Mouse (Mus musculus): Measurements from ENCODE around the gene Phldb3. TPM values are rescaled to one million over a fixed set of nuclear protein-coding genes. Genes with fewer than 3 reads are reported as not detected.
"Not testable (repeated sequence)": the region's sequence is repeated elsewhere in the genome, so short reads cannot be mapped to it uniquely, and the experiment has no call there.

The Phldb3 gene
- polyA plus RNA-seq, 1 experiment: 5.2 TPM

DNA sequence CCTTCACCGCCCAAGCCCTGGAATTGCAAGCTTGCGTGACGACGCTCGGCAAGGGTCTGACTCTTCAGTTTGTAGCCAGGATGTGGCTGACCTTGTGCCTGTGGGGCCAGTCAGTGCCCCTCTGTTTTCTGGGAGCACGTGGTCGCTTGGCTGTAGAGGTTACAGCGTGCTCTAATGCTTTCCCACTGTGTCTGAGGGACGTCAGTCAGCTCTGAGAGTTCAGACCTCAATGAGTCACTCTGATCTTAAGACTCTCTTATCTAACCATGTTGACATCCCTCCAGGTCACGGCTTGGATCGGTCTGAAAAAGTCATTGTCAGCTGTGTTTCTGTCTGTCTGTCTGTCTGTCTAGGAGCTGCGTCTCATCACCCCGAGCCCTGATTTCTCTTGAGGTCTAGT lies 4.3 kb downstream of the Phldb3 start:
- DNase-seq (ENCODE audit: low read depth in 1 of 2, low spot score in 2 of 2): no peak
- H3K36me3 ChIP-seq (ENCODE audit: control insufficient read depth, insufficient read depth, low read length): peaks cover 6% of the 10 kb centered on the region
- H3K4me1 ChIP-seq (ENCODE audit: control insufficient read depth, insufficient read depth, insufficient read length): peaks cover 27% of the 10 kb centered on the region
- no peak for TF ChIP-seq CTCF (IDR thresholded peaks at IDR 0.05; ENCODE audit: extremely low read depth, insufficient read depth, insufficient read length, insufficient replicate concordance)
- no peak for TF ChIP-seq POLR2A (IDR thresholded peaks at IDR 0.05; ENCODE audit: low read depth, low read length)
- WGBS: 75% methylated on average over 13 of the region's 13 CpGs
- H3K27ac ChIP-seq (ENCODE audit: insufficient read depth, low read length): no peak overlapping the region
- no peaks in the 10 kb centered on the region for H3K27me3 ChIP-seq (ENCODE audit: control insufficient read depth, insufficient read depth, low read length)
- H3K4me3 ChIP-seq (ENCODE audit: extremely low read depth, insufficient read depth, insufficient read length): no peak overlapping the region

DNA sequence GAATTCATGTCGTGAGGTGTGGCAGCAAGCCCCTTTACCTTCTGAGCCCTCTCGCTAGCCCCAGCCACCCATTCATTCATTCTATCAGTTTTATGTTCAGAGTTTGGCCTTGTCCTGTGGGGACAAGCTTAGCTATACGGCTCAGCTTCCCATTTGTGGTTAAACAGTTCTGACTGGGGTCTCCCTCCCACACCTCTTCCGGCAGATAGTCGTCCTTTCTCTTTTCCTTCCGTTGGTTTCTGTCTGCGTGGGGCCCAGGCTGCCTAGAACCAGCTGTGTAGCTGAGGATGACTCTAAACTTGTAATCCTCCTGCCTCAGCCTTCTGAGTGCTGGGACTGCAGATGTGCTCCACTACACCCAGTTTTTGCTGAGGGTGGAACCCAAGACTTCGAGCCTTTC lies 7.2 kb downstream of the Phldb3 start:
- Histone ChIP-seq H3K36me3 (ENCODE audit: control insufficient read depth, insufficient read depth, low read length) (peaks cover 19% of the 10 kb centered on the region), H3K27ac (ENCODE audit: insufficient read depth, low read length) (peak overlapping the region; percentile 41; the same call in 1 of the 2 replicates), H3K4me3 (ENCODE audit: extremely low read depth, insufficient read depth, insufficient read length) (no peak overlapping the region), H3K4me1 (ENCODE audit: control insufficient read depth, insufficient read depth, insufficient read length) (peaks cover 15% of the 10 kb centered on the region), H3K27me3 (ENCODE audit: control insufficient read depth, insufficient read depth, low read length) (no peaks in the 10 kb centered on the region)
- no peak for DNase-seq (ENCODE audit: low read depth in 1 of 2, low spot score in 2 of 2)
- no peak for TF ChIP-seq POLR2A (IDR thresholded peaks at IDR 0.05; ENCODE audit: low read depth, low read length)
- TF ChIP-seq CTCF (IDR thresholded peaks at IDR 0.05; ENCODE audit: extremely low read depth, insufficient read depth, insufficient read length, insufficient replicate concordance): no peak
- 14% methylated on average over 8 of the region's 8 CpGs for WGBS

DNA sequence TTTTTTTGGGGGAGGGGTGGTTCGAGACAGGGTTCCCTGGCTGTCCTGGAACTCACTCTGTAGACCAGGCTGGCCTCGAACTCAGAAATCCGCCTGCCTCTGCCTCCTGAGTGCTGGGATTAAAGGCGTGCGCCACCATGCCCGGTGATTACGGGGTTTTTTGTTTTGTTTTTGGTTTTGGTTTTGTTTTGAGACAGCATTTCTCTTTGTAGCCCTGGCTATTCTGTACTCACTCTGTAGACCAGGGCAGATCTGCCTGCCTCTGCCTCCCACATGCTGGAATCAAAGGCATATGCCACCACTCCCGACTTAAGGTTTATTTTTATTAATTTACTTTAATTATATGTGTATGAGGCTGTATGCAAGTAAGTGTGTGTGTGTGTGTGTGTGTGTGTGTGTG lies 7.8 kb downstream of the Phldb3 start:
- H3K27ac ChIP-seq (ENCODE audit: insufficient read depth, low read length); H3K27me3 ChIP-seq (ENCODE audit: control insufficient read depth, insufficient read depth, low read length); H3K4me3 ChIP-seq (ENCODE audit: extremely low read depth, insufficient read depth, insufficient read length); DNase-seq (ENCODE audit: low read depth in 1 of 2, low spot score in 2 of 2): not testable (repeated sequence)
- H3K36me3 ChIP-seq (ENCODE audit: control insufficient read depth, insufficient read depth, low read length): peaks cover 21% of the 10 kb centered on the region
- 81% methylated on average over 8 of the region's 8 CpGs for WGBS
- H3K4me1 ChIP-seq (ENCODE audit: control insufficient read depth, insufficient read depth, insufficient read length): peaks cover 14% of the 10 kb centered on the region; the same call in 1 of the 2 replicates

DNA sequence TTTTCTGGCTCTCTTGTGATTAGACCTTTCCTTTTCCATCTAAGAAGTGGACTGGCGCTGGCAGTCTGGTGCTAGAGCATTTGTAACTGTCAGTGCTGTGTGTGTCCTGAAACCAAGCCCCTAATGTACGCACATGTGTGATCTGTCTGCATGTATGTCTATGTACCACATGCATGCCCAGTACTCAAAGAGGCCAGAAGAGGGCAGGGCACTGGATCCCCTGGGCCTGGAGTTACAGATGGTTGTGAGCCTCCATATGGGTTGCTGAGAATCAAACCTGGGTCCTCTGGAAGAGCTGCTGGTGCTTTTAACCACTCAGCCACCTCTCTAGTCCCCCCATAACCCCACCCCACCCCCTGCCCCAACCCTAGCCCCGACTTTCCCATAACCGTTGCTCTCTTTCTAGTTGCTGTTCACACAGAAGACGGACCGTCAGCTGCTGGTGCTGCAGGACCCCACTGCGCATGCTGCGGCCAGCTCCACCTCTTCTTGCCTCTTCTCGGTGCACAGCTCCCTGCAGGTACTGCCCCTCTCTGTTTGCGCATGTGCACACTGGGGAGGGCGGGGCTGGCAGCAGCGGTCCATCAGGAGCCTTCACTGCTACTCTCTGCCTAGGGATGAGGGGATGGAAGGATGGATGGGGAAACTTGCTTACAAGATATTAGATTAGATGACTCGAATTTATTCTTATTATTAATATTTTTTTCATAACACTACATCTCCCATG lies 9.3 kb downstream of the Phldb3 start:
- no peaks in the 10 kb centered on the region for H3K27me3 ChIP-seq (ENCODE audit: control insufficient read depth, insufficient read depth, low read length)
- H3K4me1 ChIP-seq (ENCODE audit: control insufficient read depth, insufficient read depth, insufficient read length): peaks cover 14% of the 10 kb centered on the region; the same call in 1 of the 2 replicates
- no peak overlapping the region for H3K4me3 ChIP-seq (ENCODE audit: extremely low read depth, insufficient read depth, insufficient read length)
- no peak overlapping the region for H3K27ac ChIP-seq (ENCODE audit: insufficient read depth, low read length)
- H3K36me3 ChIP-seq (ENCODE audit: control insufficient read depth, insufficient read depth, low read length): peaks cover 33% of the 10 kb centered on the region
- TF ChIP-seq CTCF (IDR thresholded peaks at IDR 0.05; ENCODE audit: extremely low read depth, insufficient read depth, insufficient read length, insufficient replicate concordance): no peak
- no peak for TF ChIP-seq POLR2A (IDR thresholded peaks at IDR 0.05; ENCODE audit: low read depth, low read length)
- DNase-seq (ENCODE audit: low read depth in 1 of 2, low spot score in 2 of 2): no peak
- WGBS: 92% methylated on average over 13 of the region's 13 CpGs

DNA sequence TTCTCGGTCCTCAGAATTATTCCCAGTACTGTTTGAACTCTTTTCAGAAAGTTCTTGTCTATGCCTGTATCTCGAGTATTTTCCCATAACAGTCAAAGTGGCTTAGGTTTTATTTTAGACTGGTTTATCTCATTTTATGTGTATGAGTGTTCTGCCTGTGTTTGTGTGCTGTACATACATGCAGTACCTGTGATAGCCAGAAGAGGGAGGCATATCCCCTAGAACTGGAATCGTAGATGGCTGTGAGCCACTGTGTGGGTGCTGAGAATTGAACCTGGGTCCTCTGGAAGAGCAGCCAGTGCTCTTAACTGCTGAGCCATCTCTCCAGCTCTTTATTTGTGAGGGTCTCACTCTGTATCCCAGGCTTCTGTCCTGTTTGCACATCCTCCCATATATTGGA lies 10.6 kb downstream of the Phldb3 start:
- no peaks in the 10 kb centered on the region for H3K27me3 ChIP-seq (ENCODE audit: control insufficient read depth, insufficient read depth, low read length)
- peaks cover 14% of the 10 kb centered on the region; the same call in 1 of the 2 replicates for H3K4me1 ChIP-seq (ENCODE audit: control insufficient read depth, insufficient read depth, insufficient read length)
- WGBS: 93% methylated on average over 3 of the region's 3 CpGs
- H3K27ac ChIP-seq (ENCODE audit: insufficient read depth, low read length): no peak overlapping the region
- TF ChIP-seq CTCF (IDR thresholded peaks at IDR 0.05; ENCODE audit: extremely low read depth, insufficient read depth, insufficient read length, insufficient replicate concordance) (no peak), POLR2A (IDR thresholded peaks at IDR 0.05; ENCODE audit: low read depth, low read length) (no peak)
- H3K4me3 ChIP-seq (ENCODE audit: extremely low read depth, insufficient read depth, insufficient read length): no peak overlapping the region
- DNase-seq (ENCODE audit: low read depth in 1 of 2, low spot score in 2 of 2): no peak
- peaks cover 34% of the 10 kb centered on the region for H3K36me3 ChIP-seq (ENCODE audit: control insufficient read depth, insufficient read depth, low read length)

DNA sequence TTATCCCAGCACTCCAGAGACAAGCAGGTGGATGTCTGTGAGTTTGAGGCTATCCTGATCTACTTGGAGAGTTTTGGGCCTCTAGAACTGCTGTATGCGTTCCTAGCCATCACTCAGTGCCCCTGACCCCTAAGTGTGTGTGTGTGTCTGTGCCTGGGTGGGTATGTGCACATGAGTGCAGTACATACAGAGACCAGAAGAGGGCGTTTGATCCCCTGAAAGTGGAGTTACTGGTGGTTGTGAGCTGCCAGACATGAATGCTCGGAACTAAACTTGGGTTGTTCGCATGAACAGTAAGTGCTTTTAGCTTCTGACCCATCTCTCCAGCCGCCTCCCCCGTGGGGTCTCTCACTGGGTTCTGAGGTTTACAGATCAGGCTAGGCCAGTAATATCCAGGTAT lies 12.4 kb downstream of the Phldb3 start:
- no peak overlapping the region for H3K27ac ChIP-seq (ENCODE audit: insufficient read depth, low read length)
- no peak for DNase-seq (ENCODE audit: low read depth in 1 of 2, low spot score in 2 of 2)
- H3K4me1 ChIP-seq (ENCODE audit: control insufficient read depth, insufficient read depth, insufficient read length): peaks cover 10% of the 10 kb centered on the region; the same call in 1 of the 2 replicates
- H3K27me3 ChIP-seq (ENCODE audit: control insufficient read depth, insufficient read depth, low read length): no peaks in the 10 kb centered on the region
- H3K4me3 ChIP-seq (ENCODE audit: extremely low read depth, insufficient read depth, insufficient read length): no peak overlapping the region
- no peak for TF ChIP-seq POLR2A (IDR thresholded peaks at IDR 0.05; ENCODE audit: low read depth, low read length)
- WGBS: 92% methylated on average over 6 of the region's 6 CpGs
- H3K36me3 ChIP-seq (ENCODE audit: control insufficient read depth, insufficient read depth, low read length): peaks cover 37% of the 10 kb centered on the region
